Mouse (Mus musculus) urinary bladder, adult 18-20 months (tissue): ENCODE data around the gene Abca7.
A peak's percentile ranks its signal among the peaks of the same experiment; 100 is the strongest.
"Not testable (repeated sequence)": the region's sequence is repeated elsewhere in the genome, so short reads cannot be mapped to it uniquely, and the experiment has no call there.

Experiments
- DNase-seq, 2 experiments: peaks; one replicate each; pipeline ENCODE4 v3.0.0; 2022; ENCODE audit warnings: low spot score in 2 of 2, mixed read lengths in 2 of 2

The Abca7 gene

DNA sequence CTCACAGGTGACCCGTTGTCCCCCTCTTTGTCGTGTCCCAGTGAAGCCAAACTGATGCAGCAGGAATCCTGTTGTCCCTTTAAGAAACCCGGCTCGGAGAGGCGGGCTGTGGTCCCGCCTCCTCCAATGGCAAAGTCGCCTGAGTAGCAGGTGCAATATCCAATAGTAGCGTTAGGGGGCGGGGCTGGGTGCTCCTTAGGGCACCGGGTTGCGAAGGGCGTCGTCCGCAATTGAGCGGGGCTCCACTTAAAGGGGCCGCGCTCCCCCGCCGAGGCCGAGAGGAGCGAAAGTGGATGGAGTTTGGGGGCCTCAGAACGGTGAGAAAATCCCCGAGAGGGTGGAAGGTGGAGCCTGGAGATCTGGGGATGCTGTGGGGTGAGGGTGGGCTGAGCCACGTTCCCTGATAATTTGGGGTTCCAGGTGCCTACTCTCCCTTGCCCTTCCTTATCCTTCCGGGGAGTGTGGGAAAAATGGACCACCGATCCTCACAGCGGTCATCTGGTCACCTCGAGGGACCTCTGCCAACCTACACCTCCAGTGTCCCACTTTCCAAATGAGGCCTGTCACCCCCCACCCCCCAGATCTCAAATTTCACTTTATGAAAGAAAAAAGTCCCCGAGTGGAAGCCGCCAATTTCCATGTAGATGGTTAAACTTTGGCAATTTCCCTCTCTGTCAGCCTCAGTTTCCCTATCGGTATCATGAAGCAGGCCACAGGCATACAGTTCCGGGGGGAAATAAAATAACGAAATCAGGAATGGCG is at the start of gene Abca7:
Gene Abca7 (plus strand): TSS at position 223 of the 762 bp plus-strand sequence.
- DNase-seq, result peak; percentile 93 to 96

- no peak for DNase-seq
Observed at GRCm38 (mm10) chr10:79946752-79947322, 49.5 kb upstream of the Abca7 start.

DNA sequence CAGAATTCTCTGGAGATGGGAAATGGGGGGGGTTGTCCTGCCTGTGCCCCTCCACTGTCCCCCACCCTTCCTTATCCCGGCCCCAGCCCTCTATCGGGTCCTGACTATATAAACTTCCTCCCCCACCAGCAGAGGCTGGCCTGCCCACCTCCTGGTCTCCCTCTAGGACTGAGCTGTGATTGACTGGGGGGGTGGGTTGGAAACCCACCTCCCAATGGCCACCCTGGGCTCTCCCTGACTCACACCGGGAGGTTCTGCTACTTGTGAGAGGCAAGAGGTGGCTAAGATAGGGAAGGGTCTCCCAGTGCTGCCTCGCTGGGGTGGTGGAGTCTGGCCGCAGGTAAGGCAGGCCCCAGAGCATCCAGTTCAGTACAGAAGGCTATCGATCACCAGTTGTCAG is 48.8 kb upstream of the Abca7 start:
- no peak for DNase-seq

GRCm38 (mm10) chr10:79949873-79950272 is 46.4 kb upstream of the Abca7 start:
- DNase-seq, result no peak

GRCm38 (mm10) chr10:79950661-79951060 is 45.6 kb upstream of the Abca7 start:
- no peak for DNase-seq

DNA sequence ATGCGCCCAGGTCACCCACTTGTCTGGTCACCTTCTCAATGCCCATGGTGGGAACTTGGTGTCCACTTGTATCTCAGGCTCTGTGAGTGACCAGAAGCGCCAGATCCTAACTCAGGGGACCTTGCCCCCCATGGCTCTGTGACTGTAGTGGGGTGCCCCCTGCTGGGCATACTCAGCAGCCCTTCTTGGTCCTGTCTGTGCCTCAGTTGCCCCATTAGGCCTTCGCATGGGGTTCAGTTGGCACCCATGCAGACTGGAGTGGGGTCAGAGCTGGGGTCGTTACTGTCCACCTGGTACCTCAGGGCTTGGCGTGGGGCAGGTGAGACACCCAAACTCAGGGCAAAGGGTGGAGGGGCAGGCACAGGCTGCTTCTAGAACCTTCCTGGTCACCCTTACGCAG is 42.3 kb upstream of the Abca7 start:
- DNase-seq, result no peak

DNA sequence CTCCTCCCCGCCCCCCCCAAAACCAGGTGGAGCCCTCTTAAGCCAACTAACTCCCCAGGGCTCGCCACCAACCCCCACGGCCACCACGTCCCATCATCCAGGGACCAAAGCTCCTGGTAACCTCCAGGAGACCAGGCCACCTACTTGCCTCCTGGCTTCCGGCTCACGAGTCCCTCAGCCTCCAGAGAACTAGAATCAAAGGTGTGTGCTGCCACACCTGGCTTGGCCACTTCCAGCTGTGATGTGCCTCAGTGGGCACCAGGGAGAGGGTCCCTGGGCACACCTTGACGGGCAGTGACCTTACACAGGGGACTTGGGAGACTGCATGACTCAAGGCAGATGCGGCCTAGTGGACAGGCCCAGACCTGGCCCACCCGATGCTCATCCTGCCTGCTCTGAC is 40.6 kb upstream of the Abca7 start:
- DNase-seq, result no peak

DNA sequence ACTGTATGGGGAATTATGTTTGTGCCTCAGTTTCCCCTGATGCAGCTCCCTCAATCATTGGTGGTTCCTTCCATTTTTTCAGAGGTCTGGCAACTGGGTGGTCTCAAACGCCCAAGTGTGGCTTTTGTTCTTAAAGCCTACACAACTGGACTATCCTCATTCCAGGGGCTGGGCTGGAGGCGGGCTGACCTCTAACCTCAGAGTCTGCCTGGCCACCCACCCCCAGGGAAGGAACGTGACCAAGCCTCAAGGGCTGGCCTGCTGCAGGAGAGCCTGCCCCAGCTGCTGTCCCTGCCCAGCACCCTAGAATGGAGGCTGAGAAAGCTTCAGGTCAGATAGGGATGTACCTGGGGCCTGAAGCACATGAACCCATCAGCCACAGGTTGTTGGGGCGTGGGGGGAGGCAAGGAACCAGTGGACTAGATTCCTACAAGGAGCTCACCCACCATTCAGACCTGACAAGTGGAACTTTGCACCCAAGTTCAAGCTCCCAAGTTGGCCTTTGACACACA is 39.6 kb upstream of the Abca7 start:
- no peak for DNase-seq

- peak; percentile 75 to 81 for DNase-seq
Observed at GRCm38 (mm10) chr10:79958140-79958816, 38.0 kb upstream of the Abca7 start.

DNA sequence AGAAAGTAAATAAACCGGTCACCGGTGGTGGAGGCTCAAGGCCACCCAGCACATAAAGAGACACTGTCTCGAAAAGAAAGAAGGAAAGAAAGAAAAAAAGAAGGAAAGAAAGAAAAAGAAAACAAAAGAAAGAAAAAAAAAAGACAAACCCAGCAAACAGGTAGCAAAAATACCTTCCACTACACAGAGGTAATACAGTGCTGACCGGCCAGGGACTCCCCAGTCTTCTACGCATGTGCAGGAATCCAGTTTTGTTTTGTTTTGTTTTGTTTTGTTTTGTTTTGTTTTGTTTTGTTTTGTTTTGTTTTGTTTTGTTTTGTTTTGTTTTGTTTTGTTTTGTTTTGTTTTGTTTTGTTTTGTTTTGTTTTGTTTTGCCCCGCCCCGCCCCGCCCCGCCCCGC is 36.9 kb upstream of the Abca7 start:
- DNase-seq, result not testable (repeated sequence)

DNA sequence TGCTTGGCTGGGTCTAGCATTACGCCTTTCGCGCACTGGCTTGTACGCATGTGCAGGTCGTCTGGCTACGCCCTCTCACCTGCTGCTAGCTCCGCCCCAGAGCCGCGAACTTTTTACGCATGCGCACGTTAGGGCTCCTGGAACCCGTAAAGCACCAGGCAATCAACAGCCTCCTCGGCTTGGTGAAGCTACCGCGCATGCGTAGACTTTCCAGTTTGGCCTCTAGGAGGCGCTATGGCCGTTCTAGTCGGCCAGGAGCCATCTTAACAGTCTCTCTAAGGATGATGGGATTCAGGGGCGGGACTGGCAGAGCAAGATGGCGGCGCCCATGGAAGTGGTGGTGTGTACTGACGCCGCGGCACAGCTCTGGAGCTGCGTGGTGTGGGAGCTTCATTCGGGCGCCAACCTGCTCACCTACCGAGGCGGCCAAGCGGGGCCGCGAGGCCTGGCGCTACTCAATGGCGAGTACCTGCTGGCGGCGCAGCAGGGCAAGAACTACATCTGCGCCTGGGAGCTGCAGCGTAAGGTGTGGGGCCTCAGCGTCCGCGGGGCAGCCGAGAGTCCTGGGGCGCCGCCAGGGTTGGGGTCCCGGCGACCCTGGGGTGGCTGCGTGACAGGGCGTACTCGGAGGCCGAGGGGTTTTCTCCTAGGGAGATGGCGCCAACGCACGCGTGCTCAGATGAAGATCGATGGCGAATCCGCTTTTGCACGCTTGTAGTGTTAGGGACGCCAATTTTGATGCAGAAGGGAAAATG is 36.3 kb upstream of the Abca7 start, which contains the start of gene Wdr18:
Gene Wdr18 (plus strand): TSS at position 306 of the 755 bp plus-strand sequence.
- DNase-seq, result peak; percentile 97 to 99

DNA sequence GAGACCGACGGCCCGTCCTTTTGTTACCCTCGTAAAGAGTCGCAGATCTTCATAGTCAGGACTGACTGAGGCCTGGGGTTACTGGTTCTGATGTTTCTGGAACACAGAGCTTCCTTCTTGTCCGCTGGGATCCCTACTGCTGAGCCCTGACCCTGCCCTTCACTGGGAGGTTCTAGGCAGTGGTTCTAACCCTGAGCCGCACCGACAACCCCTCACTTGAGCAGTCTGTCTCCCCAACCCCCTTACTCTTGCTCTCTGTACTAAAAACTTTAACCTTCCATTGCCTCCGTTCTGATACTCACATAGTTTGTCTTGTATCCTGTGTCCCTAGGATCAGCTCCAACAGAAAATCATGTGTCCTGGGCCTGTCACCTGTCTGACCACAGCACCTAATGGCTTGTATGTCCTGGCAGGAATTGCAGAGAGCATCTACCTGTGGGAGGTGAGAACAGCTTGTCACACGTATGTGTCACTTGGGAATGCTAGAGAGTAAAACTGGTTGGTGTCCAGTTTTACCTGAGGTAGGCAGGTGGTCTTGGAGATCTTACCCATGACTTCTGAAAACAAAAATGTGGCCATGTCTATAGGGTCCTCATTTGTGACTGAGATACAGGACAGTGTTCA is 35.5 kb upstream of the Abca7 start:
- no peak for DNase-seq

DNA sequence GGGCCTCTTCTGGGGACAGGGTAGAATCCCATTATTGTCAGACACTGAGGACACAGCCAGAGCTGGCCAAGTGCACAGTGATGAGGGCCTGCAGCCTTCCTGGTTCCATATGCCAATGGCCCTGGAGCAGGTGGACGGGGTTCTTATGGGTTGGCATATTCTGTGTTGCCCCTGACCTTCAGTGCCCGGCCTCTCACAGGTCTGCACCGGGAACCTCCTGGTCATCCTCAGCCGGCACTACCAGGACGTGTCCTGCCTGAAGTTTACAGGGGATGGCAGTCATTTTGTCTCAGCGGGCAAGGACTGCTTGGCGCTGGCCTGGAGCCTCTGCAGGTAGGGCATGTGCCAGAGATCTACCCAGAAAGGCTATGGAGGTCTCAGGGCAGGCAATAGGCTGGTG is 31.6 kb upstream of the Abca7 start:
- DNase-seq, result no peak

DNA sequence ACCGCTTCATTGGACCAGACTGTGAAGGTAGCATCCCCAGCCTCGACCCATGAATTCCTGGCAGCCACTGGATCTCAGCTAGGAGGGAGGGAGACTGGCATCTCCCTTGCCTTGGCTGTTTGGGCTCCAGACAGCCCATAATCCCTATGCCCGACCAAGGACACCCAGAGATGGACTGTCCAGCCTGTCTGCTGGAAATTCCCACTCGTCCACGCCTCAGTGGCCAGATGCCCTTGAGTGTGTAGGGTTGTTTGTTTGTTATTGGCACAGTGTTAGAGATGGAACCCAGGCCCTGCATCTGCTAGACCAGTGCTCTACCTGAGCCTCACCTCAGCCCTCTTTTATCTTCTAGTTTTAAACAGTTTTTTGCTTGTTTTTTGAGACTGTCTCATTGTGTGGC is 31.0 kb upstream of the Abca7 start:
- DNase-seq, result no peak

DNA sequence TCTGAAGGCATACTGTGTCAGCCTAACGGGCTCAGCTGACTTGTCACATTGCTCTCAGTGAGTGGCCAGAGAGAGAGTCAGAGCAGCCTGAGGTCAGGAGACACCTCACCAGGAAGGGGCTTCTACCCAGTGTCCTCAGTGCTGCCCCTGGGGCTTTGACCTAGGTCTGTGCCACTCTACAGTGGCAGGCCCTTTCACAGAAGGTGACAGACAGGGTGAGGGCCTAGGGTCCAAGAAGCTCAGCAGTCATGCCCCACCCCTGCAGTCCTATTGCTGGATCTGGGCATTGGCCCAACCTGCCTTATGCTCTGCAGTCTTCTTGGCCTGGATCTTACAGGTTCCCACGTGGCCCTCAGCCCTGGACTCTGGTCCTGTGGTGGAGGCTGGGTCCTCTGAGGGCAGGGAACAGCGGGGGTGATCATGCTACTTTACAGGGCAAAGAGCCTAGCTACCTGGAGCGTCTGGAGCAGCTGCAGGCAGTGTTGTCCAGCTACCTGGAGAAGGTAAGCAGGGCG is 29.4 kb upstream of the Abca7 start:
- no peak for DNase-seq

DNA sequence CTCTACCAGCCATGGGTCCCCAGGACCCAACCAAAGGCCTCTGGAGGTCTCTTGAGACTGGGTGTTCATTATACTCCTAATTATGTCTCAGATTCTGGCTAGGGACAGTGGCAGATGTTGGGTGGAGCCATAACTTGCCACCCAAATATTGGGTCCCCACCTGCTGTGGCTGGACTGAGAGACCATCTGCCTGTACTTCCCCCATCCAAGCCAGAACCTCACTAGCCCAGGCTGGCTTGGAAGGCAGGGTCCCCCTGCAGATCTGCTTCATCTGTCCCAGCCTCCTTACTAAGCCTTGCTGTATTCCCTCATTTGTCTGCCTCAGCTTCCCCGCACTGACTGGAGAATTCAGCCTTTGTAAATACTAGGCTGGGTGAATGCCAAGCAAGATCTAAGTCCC is 28.1 kb upstream of the Abca7 start:
- no peak for DNase-seq

- DNase-seq, result no peak
Observed at GRCm38 (mm10) chr10:79969124-79969568, 27.1 kb upstream of the Abca7 start.

DNA sequence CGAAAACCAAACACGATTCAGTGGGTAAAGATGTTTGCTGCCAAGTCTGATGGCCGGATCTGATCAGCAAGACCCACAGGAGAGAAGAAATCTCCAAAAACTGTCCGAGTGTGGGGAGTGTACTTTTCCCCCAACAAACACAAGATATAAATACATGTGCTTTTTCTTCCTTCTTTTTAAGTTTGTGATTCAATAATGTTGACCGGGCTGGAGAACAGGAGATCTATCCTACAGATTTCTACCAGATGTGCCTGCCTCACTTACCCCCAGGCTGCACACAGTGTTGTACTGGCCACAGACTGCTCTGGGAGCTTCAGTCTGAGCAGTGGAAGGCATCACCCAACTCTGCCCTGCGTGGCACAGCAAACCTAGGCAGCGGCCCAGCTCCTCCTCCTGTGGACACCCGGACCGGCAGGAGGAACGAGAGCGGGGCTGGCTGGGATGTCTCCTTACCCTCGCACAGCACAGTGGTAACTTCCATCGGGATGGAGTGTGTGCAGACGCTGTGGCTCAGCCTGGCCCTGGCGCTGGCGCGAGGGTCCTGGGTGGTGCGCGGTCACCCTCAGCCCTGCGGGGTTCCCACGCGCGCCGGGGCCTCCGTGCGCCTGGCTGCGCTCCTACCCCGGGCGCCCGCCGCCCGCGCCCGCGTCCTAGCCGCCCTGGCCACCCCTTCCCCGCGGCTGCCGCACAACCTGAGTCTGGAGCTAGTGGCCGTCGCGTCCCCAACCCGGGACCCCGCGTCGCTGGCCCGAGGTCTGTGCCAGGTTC is 25.7 kb upstream of the Abca7 start, which contains the start of gene Grin3b:
Gene Grin3b (plus strand): TSS at position 301 of the 768 bp plus-strand sequence.
- no peak for DNase-seq

GRCm38 (mm10) chr10:79971183-79971497 is 25.2 kb upstream of the Abca7 start:
- no peak for DNase-seq

- no peak for DNase-seq
Observed at GRCm38 (mm10) chr10:79972831-79973230, 23.5 kb upstream of the Abca7 start.
